Mouse (Mus musculus) myocyte (in vitro differentiated cells): ENCODE data around the gene Sfswap. TPM values are rescaled to one million over a fixed set of nuclear protein-coding genes. Genes with fewer than 3 reads are reported as not detected.

Experiments used
- H3K27me3 ChIP-seq: one replicate; pipeline ENCODE4 v1.6.1; 2011; ENCODE audit not compliant: control insufficient read depth, insufficient read depth, insufficient read length
- H3K36me3 ChIP-seq: one replicate; pipeline ENCODE4 v1.6.1; 2011; ENCODE audit not compliant: control insufficient read depth, insufficient read depth
- H3K4me2 ChIP-seq: one replicate; pipeline ENCODE4 v1.6.1; 2011; ENCODE audit warnings: low read depth, control low read depth
- H3K4me3 ChIP-seq: one replicate; pipeline ENCODE4 v1.5.1; 2011; ENCODE audit warnings: mild to moderate bottlenecking, control low read depth, moderate library complexity
- H3K79me2 ChIP-seq: one replicate; pipeline ENCODE4 v1.6.1; 2011; ENCODE audit not compliant: control insufficient read depth, insufficient read depth
- H3ac ChIP-seq: one replicate; pipeline ENCODE4 v1.6.1; 2011; ENCODE audit not compliant: control insufficient read depth, insufficient read length
- CEBPB ChIP-seq: IDR thresholded peaks from 2 replicates; pipeline ENCODE4 v1.6.1; 2011; ENCODE audit warnings: mild to moderate bottlenecking, moderate library complexity; ENCODE audit not compliant: poor library complexity, insufficient read depth, severe bottlenecking
- E2F4 ChIP-seq: IDR thresholded peaks from one replicate; pipeline ENCODE4 v1.6.1; 2011; ENCODE audit warnings: mild to moderate bottlenecking, control low read depth, moderate library complexity; ENCODE audit not compliant: insufficient read depth
- MAX ChIP-seq: IDR thresholded peaks from one replicate; pipeline ENCODE4 v1.6.1; 2011; ENCODE audit warnings: low read depth, mild to moderate bottlenecking, control low read depth
- MYOD1 ChIP-seq, 3 experiments: IDR thresholded peaks; one replicate each; pipeline ENCODE4 v1.6.1; 2011; ENCODE audit warnings: control low read depth in 2 of 3, low read depth in 2 of 3, mild to moderate bottlenecking in 2 of 3, moderate library complexity in 1 of 3; ENCODE audit not compliant: insufficient read length in 2 of 3, control insufficient read depth in 1 of 3
- MYOG ChIP-seq, 3 experiments: IDR thresholded peaks; one replicate each; pipeline ENCODE4 v1.6.1; 2011; ENCODE audit warnings: control low read depth in 2 of 3, low read depth in 2 of 3, mild to moderate bottlenecking in 2 of 3; ENCODE audit not compliant: insufficient read length in 2 of 3, control insufficient read depth in 1 of 3, insufficient read depth in 1 of 3
- POLR2A ChIP-seq: IDR thresholded peaks from one replicate; pipeline ENCODE4 v1.6.1; 2011; ENCODE audit warnings: low read depth, mild to moderate bottlenecking, control low read depth, moderate library complexity; ENCODE audit not compliant: insufficient read length
- POLR2AphosphoS2 ChIP-seq: IDR thresholded peaks from one replicate; pipeline ENCODE4 v1.6.1; 2011; ENCODE audit warnings: low read depth, control low read depth; ENCODE audit not compliant: insufficient read length
- REST ChIP-seq: IDR thresholded peaks from one replicate; pipeline ENCODE4 v1.6.1; 2011; ENCODE audit warnings: mild to moderate bottlenecking, control low read depth, moderate library complexity; ENCODE audit not compliant: insufficient read depth, insufficient read length
- SRF ChIP-seq: IDR thresholded peaks from one replicate; pipeline ENCODE4 v1.6.1; 2011; ENCODE audit warnings: low read depth; ENCODE audit not compliant: control insufficient read depth, insufficient read length
- TCF12 ChIP-seq: IDR thresholded peaks from one replicate; pipeline ENCODE4 v1.6.1; 2011; ENCODE audit warnings: mild to moderate bottlenecking, control low read depth; ENCODE audit not compliant: poor library complexity, insufficient read depth, severe bottlenecking
- TCF3 ChIP-seq: IDR thresholded peaks from one replicate; pipeline ENCODE4 v1.6.1; 2011; ENCODE audit warnings: low read depth, control low read depth; ENCODE audit not compliant: insufficient read length
- USF1 ChIP-seq: IDR thresholded peaks from one replicate; pipeline ENCODE4 v1.6.1; 2011; ENCODE audit warnings: low read depth, mild to moderate bottlenecking, control low read depth, moderate library complexity
- polyA plus RNA-seq: library from polyadenylated mRNA; unstranded; fragments of >200 nt; fragmentation: generic; extraction: Trizol; gene quantifications from one replicate; pipeline ENCODE4 v1.2.1, GENCODE M21; 2012; ENCODE audit warnings: missing spikeins

Gene Sfswap
- polyA plus RNA-seq, 1 experiment: 27.8 TPM

DNA sequence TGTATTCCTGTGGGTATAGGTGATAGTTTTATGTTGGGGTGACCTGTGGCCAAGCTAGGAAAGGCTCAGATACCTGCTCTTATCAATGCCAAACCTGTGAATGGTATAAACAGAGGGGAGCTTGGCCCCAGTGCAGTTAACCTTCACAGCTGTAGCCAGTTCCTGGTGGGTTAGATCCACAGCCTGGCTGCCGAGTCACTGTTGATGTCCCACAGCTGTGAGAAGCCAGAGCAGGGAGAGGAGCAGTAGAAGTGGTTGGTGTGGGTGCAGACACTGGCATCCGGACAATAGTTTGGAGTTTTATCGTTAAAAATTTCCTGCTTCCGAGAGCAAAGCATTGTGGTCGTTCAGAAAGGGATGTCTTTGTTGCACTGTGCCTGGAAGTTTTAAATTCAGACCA is 57.6 kb downstream of the Sfswap start:
- Histone ChIP-seq H3K79me2 (no peaks in the 10 kb centered on the region), H3K36me3 (peaks cover 6% of the 10 kb centered on the region), H3K4me3 (no peak overlapping the region), H3K4me2 (no peak overlapping the region), H3K27me3 (no peaks in the 10 kb centered on the region), H3ac (no peak overlapping the region)
- TF ChIP-seq MYOD1 (IDR thresholded peaks at IDR 0.05; ENCODE audit: control insufficient read depth in 1 of 3, insufficient read length in 2 of 3, low read depth in 2 of 3): no peak
- TF ChIP-seq SRF: no peak
- TF ChIP-seq MAX: no peak
- no peak for TF ChIP-seq POLR2A
- TF ChIP-seq MYOG (IDR thresholded peaks at IDR 0.05; ENCODE audit: control insufficient read depth in 1 of 3, insufficient read depth in 1 of 3, insufficient read length in 2 of 3, low read depth in 2 of 3): no peak
- no peak for TF ChIP-seq POLR2AphosphoS2
- TF ChIP-seq CEBPB: no peak
- no peak for TF ChIP-seq REST
- TF ChIP-seq USF1: no peak
- TF ChIP-seq E2F4: no peak
- TF ChIP-seq TCF12: no peak
- TF ChIP-seq TCF3: no peak

DNA sequence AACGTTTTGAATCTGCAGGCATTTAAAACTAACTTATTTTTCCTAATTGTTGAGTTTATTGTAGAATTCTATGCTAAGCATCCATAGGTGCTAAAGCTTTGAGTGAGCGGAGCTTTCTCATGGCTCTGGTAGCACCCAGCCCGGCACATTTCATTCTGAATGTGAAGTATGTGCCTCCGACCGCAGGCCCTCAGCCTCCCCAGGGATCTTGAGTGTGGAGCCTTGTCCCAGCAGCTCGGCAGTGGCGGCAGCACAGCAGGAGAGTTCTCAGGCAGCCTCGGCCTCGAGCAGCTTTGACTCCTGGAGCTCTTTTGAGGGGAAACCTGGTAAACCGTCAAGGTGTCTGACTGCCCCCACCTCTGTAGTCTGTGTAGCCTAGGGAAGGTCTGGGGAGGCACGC is 58.3 kb downstream of the Sfswap start:
- Histone ChIP-seq H3K36me3 (peaks cover 10% of the 10 kb centered on the region), H3ac (no peak overlapping the region), H3K27me3 (no peaks in the 10 kb centered on the region), H3K4me3 (no peak overlapping the region), H3K79me2 (no peaks in the 10 kb centered on the region), H3K4me2 (no peak overlapping the region)
- TF ChIP-seq REST (no peak), MYOG (IDR thresholded peaks at IDR 0.05; ENCODE audit: control insufficient read depth in 1 of 3, insufficient read depth in 1 of 3, insufficient read length in 2 of 3, low read depth in 2 of 3) (no peak), TCF3 (no peak), USF1 (no peak)

GRCm38 (mm10) chr5:129562342-129562741 is 61.3 kb downstream of the Sfswap start:
- H3K79me2 ChIP-seq: no peaks in the 10 kb centered on the region
- no peak overlapping the region for H3ac ChIP-seq
- H3K27me3 ChIP-seq: no peaks in the 10 kb centered on the region
- no peak overlapping the region for H3K4me2 ChIP-seq
- H3K36me3 ChIP-seq: peaks cover 15% of the 10 kb centered on the region
- no peak overlapping the region for H3K4me3 ChIP-seq
- TF ChIP-seq USF1 (no peak), POLR2AphosphoS2 (peak; percentile 55)

- TF ChIP-seq POLR2AphosphoS2 (no peak), MYOG (IDR thresholded peaks at IDR 0.05; ENCODE audit: control insufficient read depth in 1 of 3, insufficient read depth in 1 of 3, insufficient read length in 2 of 3, low read depth in 2 of 3) (no peak), CEBPB (no peak), REST (no peak)
- Histone ChIP-seq H3ac (no peak overlapping the region), H3K36me3 (peaks cover 19% of the 10 kb centered on the region), H3K27me3 (no peaks in the 10 kb centered on the region), H3K79me2 (no peaks in the 10 kb centered on the region), H3K4me3 (no peak overlapping the region), H3K4me2 (no peak overlapping the region)
These were observed 67.6 kb downstream of the Sfswap start for GRCm38 (mm10) chr5:129568596-129568995.

- no peak overlapping the region for H3K4me2 ChIP-seq
- no peak overlapping the region for H3K4me3 ChIP-seq
- TF ChIP-seq POLR2A: no peak
- no peak for TF ChIP-seq TCF3
- no peak for TF ChIP-seq MYOD1 (IDR thresholded peaks at IDR 0.05; ENCODE audit: control insufficient read depth in 1 of 3, insufficient read length in 2 of 3, low read depth in 2 of 3)
- no peak for TF ChIP-seq USF1
- TF ChIP-seq POLR2AphosphoS2: no peak
- TF ChIP-seq MYOG (IDR thresholded peaks at IDR 0.05; ENCODE audit: control insufficient read depth in 1 of 3, insufficient read depth in 1 of 3, insufficient read length in 2 of 3, low read depth in 2 of 3): no peak
- no peak for TF ChIP-seq MAX
- no peak for TF ChIP-seq SRF
- no peak for TF ChIP-seq E2F4
- no peak for TF ChIP-seq REST
- no peak for TF ChIP-seq CEBPB
- TF ChIP-seq TCF12: no peak
- no peak overlapping the region for H3ac ChIP-seq
- peaks cover 25% of the 10 kb centered on the region for H3K27me3 ChIP-seq
- H3K79me2 ChIP-seq: no peaks in the 10 kb centered on the region
- no peaks in the 10 kb centered on the region for H3K36me3 ChIP-seq
These were observed 77.2 kb downstream of the Sfswap start for GRCm38 (mm10) chr5:129578201-129578600.

- peaks cover 38% of the 10 kb centered on the region for H3K27me3 ChIP-seq
- H3K4me2 ChIP-seq: no peak overlapping the region
- TF ChIP-seq CEBPB: no peak
- TF ChIP-seq REST: no peak
- no peak for TF ChIP-seq MAX
- TF ChIP-seq TCF12: no peak
- TF ChIP-seq USF1: no peak
- TF ChIP-seq TCF3: no peak
- no peak for TF ChIP-seq SRF
- H3K79me2 ChIP-seq: no peaks in the 10 kb centered on the region
- no peak overlapping the region for H3K4me3 ChIP-seq
- H3K36me3 ChIP-seq: no peaks in the 10 kb centered on the region
- no peak overlapping the region for H3ac ChIP-seq
These were observed 79.0 kb downstream of the Sfswap start for GRCm38 (mm10) chr5:129580046-129580445.
